Mouse (Mus musculus) gonadal fat pad, adult 2 months (tissue): ENCODE data around the gene Gpsm2. TPM values are rescaled to one million over a fixed set of nuclear protein-coding genes. Genes with fewer than 3 reads are reported as not detected.
"Not testable (repeated sequence)": the region's sequence is repeated elsewhere in the genome, so short reads cannot be mapped to it uniquely, and the experiment has no call there.

Experiments
- DNase-seq: peaks from one replicate; pipeline ENCODE4 v3.0.0-alpha.2; 2012; ENCODE audit warnings: low read depth
- polyA plus RNA-seq: library from polyadenylated mRNA; depleted of rRNA; stranded (reverse); fragments of >200 nt; gene quantifications from 2 replicates; pipeline ENCODE4 v1.2.3, GENCODE M21; 2012

Gene Gpsm2
- polyA plus RNA-seq, 1 experiment, result 2.7 TPM

DNA sequence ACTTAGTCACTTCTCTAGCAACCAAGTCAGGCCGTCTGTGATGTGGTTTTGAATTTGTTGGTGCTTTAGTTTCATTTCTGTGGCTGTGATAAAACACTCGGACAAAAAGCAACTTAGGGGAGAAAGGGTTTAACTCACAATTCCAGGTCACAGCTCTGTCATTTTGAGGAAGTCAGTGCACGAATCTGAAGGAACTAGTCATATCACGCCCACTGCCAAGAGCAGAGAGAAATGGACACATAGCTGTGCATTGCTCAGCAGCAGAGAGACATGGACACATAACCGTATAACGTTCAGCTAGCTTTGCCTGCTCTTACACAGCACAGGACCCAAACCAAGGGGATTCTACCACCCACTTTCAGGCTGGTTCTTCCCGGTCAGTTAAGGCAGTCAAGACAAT is 4.3 kb upstream of the Gpsm2 start:
- no peak for DNase-seq

DNA sequence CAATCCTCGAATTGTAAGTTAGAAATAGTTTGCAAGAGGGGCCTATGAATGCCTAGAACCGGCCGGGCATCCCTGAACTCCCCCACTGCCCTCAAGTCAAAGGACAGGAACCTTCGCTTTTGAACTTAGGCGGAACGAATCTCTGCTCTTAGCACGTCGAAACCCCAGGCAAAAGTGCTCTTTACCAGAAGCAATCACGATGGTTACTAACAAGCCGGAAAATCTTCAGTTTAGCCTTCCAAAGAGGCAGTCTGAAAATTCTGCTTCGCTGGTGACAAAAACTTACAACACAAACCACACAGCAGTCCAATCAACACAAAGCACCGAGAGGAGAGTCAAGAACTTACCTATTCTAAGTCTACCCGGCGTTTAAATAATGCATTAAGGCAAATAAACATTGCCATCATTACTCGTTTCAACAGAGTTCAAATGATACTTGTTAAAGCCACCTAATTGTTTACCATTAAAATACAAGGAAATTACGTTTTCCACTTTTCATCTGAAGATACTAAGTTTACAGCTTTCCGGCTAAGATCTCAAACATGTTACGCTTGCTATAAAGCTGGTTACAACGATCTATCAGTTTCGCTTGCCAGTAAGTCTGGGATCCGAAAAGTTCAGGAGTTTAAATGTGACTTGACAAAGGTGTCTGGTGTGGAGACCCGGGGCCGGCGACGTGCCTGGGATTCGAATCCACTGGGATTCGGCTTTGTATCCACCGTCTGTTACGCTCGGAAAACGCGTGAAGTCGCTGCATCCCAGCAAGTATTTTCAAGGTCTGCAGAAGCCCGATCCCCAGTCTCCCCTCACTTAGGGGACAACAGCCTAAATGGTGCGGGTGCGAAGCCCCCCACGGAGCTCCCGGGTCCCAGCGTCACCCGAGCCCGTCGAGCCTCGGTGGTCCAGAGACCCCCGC is 775 bp downstream of the Gpsm2 start:
- DNase-seq, result no peak

DNA sequence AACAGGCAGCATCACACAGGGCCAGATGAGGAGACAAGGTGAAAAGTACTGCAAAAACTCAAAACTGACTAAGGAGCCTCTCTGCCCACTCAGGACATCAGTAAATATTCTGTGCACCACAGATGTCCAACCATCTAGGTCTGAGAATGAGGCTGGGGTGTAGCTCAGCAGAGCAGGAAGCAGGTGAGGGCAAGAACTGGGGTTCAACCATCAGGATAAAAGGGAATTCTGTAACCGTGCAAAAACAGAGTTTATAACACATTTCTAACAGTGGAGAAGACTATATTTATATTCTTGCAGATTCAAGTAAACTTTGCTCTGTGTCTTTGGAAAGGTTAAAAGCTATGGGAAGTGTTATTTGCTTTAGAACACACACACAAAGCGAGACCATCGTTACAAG is 2.3 kb downstream of the Gpsm2 start:
- DNase-seq, result no peak

DNA sequence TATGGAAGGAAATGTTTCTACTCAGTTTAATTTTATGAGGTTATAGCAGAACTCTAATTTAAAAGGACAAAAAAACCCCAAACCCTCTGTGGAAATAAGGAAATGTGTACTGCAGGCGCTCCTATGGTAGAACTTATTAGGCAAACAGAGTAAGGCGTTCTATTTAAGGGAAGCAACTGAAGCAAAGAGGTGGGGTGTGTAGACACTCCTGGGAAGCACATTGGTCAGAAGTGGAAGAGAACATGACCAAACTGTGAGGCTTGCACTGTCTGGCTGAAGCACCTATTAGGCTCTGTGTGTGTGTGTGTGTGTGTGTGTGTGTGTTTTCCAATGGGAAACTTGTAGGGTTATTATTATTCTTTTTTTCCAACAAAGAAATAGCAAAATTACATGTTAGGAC is 2.8 kb downstream of the Gpsm2 start:
- DNase-seq, result no peak

DNA sequence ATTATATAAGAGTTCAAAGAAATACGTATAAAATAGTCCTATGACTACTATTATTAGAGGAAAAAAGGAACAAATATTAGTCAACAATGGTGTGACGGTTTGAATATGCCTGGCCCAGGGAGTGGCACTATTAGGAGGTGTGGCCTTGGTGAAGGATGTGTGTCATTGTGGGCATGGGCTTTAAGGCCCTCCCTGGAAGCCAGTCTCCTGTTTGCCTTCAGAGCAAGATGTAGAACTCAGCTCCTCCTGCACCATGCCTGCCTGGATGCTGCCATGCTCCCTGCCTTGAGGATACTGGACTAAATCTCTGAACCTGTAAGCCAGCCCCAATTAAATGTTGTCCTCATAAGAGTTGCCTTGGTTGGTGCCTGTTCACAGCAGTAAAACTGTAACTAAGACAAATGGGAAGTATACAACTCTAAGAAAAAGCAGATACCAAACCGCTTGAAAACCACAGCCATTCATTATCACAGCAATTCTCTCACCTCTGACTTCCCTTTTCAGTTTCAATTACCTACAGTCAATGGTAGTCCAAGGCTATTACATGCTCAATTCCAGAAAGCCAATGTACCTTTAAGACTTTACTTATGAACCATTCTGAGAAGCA is 4.1 kb downstream of the Gpsm2 start:
- DNase-seq, result no peak

DNA sequence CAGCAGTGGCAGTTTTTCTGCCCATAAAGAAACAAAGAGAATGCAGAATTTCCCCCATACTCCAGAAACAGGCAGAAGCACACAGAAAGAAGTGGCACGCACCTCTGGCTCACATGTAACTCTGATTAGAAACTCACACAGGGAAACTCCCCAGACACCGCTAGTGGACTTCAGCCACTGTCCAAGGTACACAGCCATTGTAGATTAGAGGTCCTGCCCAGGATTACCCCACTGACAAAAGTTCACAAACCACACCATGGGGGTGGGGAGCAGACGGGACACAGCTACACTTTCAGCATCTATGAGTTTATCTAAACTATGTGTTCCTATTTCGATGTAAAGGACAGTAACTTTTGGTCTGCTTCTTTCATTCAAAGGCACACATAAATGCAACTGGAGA is 7.3 kb downstream of the Gpsm2 start:
- no peak for DNase-seq

DNA sequence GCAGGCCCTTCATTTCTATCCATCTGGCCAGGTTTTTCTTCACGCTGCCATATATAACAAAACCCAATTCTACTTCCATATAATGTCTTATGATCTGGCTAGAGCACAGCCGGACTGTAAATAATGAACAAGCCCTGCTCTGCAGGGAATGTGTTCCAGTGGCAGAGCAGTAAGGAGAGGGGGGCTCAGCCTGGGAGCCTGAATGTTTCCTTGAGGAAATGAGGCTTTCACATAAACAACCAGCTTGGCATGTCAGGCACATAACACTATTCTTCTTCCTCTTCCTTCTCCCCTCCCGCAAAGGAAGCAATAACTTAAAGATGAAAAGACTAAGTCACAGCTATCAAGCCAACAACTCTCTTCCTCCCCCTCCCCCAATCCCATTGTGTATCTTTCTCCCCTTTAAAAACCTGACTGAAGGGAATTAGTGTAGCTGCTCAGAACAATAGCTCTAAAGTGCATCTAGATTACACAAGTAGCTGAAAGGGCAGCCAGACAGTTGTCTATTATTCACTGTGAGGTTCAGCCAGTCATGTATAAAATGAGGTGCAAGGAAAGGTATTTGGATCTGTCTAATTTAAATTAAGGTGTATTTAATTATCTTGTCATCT is 8.9 kb downstream of the Gpsm2 start:
- DNase-seq, result no peak

DNA sequence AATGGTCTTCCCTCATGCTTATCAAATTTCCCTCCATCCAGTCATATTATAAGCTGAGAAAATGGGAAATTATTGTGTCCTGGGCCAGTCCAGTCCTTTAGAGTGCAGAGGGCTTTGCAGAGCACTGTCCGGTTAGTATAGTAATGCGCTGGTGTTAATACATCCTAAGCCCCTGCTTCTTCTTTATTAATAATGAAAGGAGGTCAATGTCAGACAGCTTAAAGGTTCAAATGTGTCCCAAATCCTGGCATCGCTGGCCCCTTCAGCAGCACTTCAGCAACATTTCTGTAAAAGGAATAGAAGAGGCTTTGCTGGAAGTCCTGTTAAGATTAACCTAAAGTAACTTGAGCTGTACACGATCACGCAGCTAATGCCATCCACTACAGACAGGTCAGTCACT is 10.8 kb downstream of the Gpsm2 start:
- DNase-seq, result no peak

DNA sequence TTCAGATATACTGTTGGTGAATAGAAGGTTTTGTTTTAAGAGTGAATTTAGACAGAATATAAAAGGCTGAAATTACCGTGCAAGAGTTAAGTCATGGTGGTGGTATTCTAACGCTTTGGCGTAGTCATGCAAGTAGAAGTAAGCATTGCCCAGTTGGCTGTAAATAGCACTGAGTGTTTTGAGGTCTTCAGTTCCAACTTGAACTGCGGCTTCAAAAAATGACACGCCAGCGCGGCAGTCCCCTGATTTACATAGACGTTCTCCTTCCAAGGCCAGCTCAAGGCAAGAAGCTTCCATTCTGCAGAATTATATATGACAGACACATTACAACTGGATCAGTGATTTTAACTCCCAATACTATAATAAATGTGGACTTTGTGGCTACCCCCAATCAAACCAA is 19.3 kb downstream of the Gpsm2 start:
- no peak for DNase-seq

DNA sequence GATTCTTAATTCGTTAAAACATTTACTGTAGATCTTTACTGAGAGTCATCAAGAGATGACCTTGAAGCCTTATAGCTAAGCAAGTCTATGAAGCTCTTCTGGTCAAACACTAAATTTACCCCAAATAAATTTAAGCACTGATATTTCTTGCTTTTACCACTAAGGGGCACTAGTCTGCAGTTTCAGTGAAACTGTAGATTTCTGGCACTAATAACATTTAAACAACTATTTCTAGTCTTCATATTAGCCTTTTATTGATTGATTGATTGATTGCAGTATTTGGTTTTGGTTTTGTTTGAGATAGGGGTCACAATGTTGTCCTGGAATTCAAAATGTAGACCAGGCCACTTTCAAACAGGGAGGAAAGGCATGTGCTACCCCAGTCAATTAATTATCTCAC is 20.9 kb downstream of the Gpsm2 start:
- no peak for DNase-seq

DNA sequence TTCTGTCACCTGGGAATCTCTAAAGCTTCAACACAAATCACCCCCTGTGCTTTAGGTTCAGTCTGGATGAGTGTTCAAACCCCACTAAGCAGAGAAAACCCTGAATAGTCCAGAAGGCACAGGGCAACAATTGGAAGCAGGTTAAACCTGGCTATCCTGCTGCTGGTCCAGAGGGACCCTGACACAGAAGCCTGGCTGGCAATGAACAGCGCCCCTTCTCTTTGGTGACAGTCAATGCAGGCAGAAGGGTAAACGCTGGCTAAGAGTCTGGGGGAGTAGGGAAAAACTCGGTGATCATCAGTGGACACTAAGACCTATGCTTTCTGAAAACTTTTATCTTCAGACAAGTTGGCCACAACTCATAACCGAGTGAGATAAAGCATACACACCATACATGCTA is 22.3 kb downstream of the Gpsm2 start:
- no peak for DNase-seq

DNA sequence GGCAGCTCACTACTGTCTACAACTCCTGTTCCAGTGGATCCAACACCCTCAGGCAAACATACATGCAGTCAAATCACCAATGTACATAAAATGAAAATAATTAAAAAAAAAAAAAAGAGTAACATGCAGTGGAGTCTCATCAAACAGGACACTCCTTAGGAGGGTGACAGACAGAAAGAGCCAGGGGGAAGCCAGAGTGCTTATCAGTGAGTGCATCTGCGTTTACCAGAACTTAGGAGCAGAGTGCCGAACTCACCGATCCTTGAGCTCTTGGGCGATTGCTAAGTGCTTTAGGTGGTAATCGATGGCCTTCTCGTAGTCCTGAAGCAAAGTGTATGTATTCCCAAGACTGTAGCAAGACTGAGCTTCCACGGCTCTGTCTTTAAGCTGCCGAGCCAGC is 23.4 kb downstream of the Gpsm2 start:
- no peak for DNase-seq

DNA sequence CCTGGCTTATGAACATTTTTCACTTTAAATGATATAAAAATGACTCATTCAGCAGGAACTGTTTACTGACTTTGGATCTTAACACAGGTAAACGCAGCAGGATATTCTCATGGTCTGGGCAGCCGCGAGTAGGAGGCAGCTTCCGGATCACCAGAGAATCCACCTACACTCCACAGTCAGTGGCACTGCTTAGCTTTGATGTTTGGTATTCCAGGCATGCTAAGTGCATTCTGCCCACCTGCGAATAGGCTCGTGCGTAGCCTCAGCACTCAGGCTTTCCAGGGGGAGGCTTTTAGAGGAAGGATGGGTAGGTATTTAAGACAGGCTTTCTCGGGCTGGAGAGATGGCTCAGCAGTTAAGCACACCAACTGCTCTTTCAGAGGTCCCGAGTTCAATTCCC is 27.8 kb downstream of the Gpsm2 start:
- DNase-seq, result no peak

DNA sequence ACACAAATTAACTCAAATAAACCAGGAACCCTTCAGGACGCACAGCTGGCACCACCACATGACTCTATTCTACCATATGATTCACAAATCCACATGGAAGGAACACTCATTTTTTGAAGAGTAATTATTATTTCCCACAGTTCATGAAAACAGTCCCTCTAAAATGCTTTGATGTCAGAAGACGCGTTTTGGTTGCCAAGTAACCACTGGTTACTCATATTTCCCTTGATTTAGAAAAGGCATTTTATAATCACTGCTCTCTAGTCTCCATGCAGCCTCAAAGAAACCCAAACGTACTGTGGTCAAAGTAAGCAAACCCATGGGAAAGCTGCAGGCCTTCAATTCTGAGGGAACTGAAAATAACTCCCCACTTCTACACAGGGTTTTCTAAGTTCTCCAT is 32.1 kb downstream of the Gpsm2 start:
- no peak for DNase-seq

DNA sequence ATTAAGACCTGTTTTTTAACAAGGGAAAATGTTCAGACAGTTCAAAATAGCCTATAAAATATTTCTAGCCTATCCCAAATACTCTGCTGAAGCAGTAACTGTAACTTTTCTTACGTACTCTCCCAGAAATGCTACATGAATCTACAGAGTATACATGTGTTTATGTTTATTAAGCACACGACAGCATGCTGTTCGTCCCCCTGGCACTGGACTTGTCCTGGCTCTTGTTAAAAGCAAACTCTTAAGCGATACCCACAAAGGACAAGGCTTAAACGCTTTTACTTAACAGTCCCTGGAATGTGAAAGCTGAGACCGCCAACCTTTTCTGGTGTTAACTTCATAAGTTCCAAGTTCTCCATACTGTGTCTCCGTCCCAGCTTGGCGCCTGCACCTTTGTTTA is 32.7 kb downstream of the Gpsm2 start:
- DNase-seq, result no peak

DNA sequence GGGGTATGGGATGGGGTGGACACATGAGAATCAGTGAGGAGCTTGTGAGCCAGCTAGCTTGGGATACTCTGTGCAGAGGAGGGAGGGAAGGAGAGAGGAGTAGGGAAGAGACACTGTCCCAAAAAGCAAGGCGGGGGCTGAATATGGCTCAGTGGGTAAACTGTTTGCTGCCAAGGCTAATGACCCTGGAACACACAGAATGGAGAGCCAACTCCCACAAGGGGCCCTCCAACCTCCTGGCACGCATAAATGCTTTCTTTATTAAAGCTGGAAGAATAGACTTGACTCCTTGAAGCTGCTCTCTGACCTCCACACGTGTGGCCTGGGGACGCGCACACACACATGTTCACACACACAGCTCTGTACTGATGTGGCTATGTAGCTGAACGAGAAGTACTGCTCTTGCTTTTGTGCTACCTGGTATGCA is 33.1 kb downstream of the Gpsm2 start:
- DNase-seq, result no peak

DNA sequence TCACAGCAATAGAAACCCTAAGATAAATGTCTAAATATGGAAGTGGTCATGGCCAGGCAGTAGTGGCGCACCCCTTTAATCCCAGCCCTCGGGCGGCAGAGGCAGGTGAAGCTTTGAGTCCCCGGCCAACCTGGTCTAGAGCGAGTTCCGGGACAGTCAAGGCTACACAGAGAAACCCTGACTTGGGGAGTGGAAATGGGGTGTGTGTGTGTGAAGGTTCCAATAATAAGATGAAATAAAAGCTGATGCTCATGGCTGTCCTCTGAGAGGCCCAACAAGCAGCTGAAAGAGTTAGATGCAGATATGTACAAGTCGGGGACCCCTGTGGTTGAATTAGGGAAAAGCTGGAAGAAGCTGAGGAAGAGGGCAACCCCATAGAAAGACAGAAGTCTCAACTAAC is 36.4 kb downstream of the Gpsm2 start:
- no peak for DNase-seq

DNA sequence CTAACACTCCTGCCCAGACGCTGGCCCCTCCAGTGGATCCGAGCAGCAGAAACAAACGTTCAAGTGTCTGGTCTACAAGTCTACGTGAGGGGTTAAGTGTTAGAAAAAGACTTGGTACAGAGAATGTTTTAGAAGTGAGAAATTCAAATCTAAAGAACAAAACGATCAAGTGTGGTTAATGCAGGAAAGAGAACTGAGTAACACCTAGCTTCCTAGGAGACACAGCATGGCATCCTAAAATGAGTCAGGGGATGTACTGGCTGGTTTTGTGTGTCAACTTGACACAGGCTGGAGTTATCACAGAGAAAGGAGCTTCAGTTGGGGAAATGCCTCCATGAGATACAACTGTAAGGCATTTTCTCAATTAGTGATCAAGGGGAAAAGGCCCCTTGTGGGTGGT is 38.5 kb downstream of the Gpsm2 start:
- DNase-seq, result not testable (repeated sequence)

DNA sequence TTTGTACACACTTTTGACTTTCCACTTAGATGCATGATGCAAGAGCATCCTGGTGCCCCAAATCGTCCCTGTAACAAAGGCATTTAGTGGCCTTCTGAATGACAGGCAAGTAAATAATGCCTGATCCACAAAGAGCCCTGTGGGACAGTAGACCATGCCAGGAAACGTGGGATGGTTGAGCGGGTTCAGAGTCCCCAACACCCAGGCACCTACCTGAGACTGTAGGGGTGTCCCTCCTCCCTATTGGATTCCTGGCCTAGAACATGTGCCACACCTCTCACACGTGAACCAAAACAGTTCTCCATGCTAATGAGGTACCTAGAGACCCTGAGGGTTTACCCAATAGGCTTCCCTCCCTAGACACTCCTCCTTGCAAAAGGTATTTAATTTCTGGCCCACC is 41.1 kb downstream of the Gpsm2 start:
- DNase-seq, result no peak

DNA sequence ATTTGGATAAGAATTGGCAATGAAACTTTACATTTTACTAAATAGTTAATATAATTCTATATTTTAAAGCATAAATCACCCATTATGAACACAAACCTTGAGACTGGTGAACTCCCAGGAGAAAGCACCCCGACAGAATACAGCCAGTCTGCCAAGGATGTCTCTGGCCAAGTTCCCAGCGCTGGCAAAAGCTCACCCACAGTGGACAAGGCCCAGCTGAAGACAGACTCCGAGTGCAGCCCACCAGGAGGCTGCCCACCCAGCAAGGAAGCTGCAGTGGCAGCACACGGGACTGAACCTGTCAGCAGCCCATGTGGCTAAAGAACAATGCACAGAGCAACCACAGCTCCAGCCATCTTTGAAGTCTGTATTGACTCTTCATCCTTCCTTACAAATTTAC is 45.5 kb downstream of the Gpsm2 start:
- DNase-seq, result no peak

DNA sequence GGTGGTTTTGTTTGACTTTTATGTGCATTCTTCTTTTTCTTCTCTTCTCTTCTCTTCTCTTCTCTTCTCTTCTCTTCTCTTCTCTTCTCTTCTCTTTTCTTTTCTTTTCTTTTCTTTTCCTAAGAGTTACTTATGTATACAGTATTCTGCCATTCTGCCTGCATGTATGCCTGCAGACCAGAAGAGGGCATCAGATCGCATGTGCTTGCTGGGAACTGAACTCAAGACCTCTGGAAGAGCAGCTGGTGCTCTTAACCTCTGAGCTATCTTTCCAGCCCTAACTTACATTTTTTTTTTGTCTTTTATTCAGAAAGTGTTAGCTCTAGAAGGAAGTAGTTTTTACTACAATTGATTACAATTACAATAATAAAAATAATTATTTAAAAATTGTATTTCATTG is 61.2 kb downstream of the Gpsm2 start:
- DNase-seq, result no peak

DNA sequence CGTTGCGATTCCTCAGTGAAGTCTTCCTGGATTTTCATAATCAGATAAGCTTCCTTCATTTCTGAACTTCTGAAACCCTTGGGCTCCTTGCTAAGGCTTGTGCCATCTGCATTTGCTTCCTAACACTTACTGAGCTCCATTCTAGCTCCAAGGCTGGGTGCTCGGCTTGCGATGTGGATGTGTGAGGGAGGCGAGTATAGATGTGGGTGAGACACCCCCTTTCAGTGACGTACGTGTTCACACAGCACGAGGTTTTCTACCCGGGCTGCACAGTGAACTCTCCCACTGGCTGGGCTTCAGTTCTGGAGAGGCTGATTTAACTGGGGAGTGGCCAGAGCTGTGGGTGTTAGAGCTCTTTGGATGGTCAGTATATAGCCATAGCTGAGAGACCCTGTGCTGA is 63.5 kb downstream of the Gpsm2 start:
- DNase-seq, result no peak

DNA sequence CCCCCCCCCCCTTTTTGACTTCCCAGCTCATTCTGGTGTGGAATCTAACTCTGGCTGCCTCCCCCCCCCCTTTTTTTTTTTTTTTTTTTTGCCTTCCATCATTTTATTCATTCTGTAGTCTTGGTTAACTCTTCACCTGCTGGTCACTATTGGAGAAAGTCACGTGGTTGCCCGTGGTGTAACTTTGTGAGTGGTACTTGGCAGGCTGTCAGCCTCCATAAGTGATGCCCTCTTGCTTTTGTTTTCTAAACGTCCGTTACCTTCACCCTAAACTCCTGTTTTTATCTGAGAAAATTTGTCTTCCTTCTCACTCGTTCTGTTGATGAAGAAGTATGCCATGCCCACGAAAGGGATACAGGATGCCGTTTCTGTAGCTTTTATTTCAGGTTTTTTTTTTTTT is 66.6 kb downstream of the Gpsm2 start:
- no peak for DNase-seq
